Mouse (Mus musculus) limb, embryonic 13.5 days (tissue): ENCODE measurements around the gene Invs. TPM values are rescaled to one million over a fixed set of nuclear protein-coding genes. Genes with fewer than 3 reads are reported as not detected.

Experiments used
- ATAC-seq: fragments of 200-750 bp; cut with Nextera tagmentation; 2 replicates; pipeline ENCODE4 v1.8.0; 2017; ENCODE audit warnings: low read depth, moderate number of reproducible peaks, moderate TSS enrichment; ENCODE audit not compliant: low FRiP score
- H3K27ac ChIP-seq: fragments of 300-500 bp; sonication (generic); 2 replicates; pipeline ENCODE4 v1.5.1; 2015; ENCODE audit warnings: inconsistent platforms, mild to moderate bottlenecking, moderate library complexity
- H3K27me3 ChIP-seq: fragments of 300-500 bp; sonication (generic); 2 replicates; pipeline ENCODE4 v1.6.1; 2015; ENCODE audit warnings: mild to moderate bottlenecking, inconsistent platforms
- H3K36me3 ChIP-seq: fragments of 300-500 bp; sonication (generic); 2 replicates; pipeline ENCODE4 v1.6.1; 2015; ENCODE audit warnings: inconsistent platforms, mild to moderate bottlenecking, moderate library complexity
- H3K4me1 ChIP-seq: fragments of 300-500 bp; sonication (generic); 2 replicates; pipeline ENCODE4 v1.6.1; 2015; ENCODE audit warnings: inconsistent platforms
- H3K4me2 ChIP-seq: fragments of 300-500 bp; sonication (generic); replicated peaks from 2 replicates; pipeline ENCODE4 v1.6.1; 2015; ENCODE audit warnings: inconsistent platforms, mild to moderate bottlenecking, moderate library complexity
- H3K4me3 ChIP-seq: fragments of 300-500 bp; sonication (generic); 2 replicates; pipeline ENCODE4 v1.5.1; 2015; ENCODE audit warnings: moderate library complexity, mild to moderate bottlenecking, inconsistent platforms
- H3K9ac ChIP-seq: fragments of 300-500 bp; sonication (generic); 2 replicates; pipeline ENCODE4 v1.6.1; 2015; ENCODE audit warnings: mild to moderate bottlenecking, inconsistent platforms
- H3K9me3 ChIP-seq: fragments of 300-500 bp; sonication (generic); 2 replicates; pipeline ENCODE4 v1.6.1; 2016; ENCODE audit warnings: inconsistent platforms
- WGBS: fragments of 180-500 bp; shearing (Covaris S2); methylation state at CpG from one replicate; pipeline ENCODE4 v1.1.7; 2015; 5-methylcytosine and 5-hydroxymethylcytosine counted together
- polyA plus RNA-seq: library from polyadenylated mRNA; unstranded; fragments of >200 nt; fragmentation: Nextera tagmentation; extraction: Ambion mirVana; gene quantifications from 2 replicates; pipeline ENCODE4 v1.2.1, GENCODE M21; 2015

Gene Invs
- polyA plus RNA-seq, 1 experiment from 2014 or later, result 12.7 TPM

DNA sequence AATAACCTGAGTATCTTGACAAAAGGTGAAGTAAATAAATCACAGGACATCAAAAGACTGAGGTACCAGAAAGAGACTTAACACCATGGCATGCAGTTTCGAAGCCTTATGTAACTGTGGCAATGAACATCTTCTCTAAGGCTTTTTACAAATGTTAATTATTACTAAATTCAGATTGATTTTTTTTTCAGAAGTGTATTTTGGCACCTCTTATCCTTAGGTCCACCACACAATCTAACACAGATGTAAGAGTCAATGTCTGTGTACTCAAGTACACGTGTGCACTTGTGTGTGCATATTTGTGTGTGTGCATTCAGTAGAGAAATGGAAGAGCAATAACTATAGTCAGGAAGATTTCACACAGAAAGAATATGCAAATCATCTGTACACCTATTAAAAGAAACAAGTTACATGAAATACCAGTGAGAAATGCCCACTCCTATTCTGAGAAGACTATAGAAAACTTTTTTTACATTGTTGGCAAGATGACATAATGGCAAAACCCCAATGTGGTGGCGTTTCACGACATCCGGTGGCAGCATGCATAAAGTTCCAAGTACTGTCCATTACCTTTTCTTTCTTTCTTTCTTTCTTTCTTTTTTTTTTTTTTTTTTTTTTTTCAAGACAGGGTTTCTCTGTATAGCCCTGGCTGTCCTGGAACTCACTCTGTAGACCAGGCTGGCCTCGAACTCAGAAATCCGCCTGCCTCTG is 6.3 kb upstream of the Invs start:
- no peak overlapping the region for H3K27ac ChIP-seq
- WGBS, result 95% methylated on average over 7 of the region's 7 CpGs

GRCm38 (mm10) chr4:48275736-48276135 is 3.8 kb upstream of the Invs start:
- Histone ChIP-seq H3K4me1 (peaks cover 11% of the 10 kb centered on the region), H3K9me3 (no peaks in the 10 kb centered on the region; the same call in 1 of the 2 replicates), H3K4me3 (no peak overlapping the region), H3K9ac (no peak overlapping the region), H3K27ac (no peak overlapping the region), H3K27me3 (no peaks in the 10 kb centered on the region), H3K4me2 (no peak overlapping the region), H3K36me3 (peaks cover 3% of the 10 kb centered on the region; the same call in 1 of the 2 replicates)
- ATAC-seq, result no peak
- WGBS, result 63% methylated on average over 3 of the region's 3 CpGs

More for the DNA sequence above, 6.3 kb upstream of the Invs start:
- Histone ChIP-seq H3K4me1 (peaks cover under 1% of the 10 kb centered on the region), H3K4me2 (no peak overlapping the region), H3K9me3 (no peaks in the 10 kb centered on the region; the same call in 1 of the 2 replicates), H3K9ac (no peak overlapping the region), H3K36me3 (peaks cover 3% of the 10 kb centered on the region; the same call in 1 of the 2 replicates), H3K4me3 (no peak overlapping the region), H3K27me3 (no peaks in the 10 kb centered on the region)
- no peak for ATAC-seq

GRCm38 (mm10) chr4:48277011-48277410 is 2.5 kb upstream of the Invs start:
- H3K9ac ChIP-seq, result no peak overlapping the region
- no peaks in the 10 kb centered on the region; the same call in 1 of the 2 replicates for H3K9me3 ChIP-seq
- no peak overlapping the region for H3K4me2 ChIP-seq
- peaks cover 11% of the 10 kb centered on the region for H3K4me1 ChIP-seq
- no peak for ATAC-seq
- H3K4me3 ChIP-seq, result no peak overlapping the region
- H3K27ac ChIP-seq, result no peak overlapping the region
- no peaks in the 10 kb centered on the region for H3K27me3 ChIP-seq
- 82% methylated on average over 3 of the region's 3 CpGs for whole genome bisulfite sequencing
- H3K36me3 ChIP-seq, result peaks cover 3% of the 10 kb centered on the region; the same call in 1 of the 2 replicates

DNA sequence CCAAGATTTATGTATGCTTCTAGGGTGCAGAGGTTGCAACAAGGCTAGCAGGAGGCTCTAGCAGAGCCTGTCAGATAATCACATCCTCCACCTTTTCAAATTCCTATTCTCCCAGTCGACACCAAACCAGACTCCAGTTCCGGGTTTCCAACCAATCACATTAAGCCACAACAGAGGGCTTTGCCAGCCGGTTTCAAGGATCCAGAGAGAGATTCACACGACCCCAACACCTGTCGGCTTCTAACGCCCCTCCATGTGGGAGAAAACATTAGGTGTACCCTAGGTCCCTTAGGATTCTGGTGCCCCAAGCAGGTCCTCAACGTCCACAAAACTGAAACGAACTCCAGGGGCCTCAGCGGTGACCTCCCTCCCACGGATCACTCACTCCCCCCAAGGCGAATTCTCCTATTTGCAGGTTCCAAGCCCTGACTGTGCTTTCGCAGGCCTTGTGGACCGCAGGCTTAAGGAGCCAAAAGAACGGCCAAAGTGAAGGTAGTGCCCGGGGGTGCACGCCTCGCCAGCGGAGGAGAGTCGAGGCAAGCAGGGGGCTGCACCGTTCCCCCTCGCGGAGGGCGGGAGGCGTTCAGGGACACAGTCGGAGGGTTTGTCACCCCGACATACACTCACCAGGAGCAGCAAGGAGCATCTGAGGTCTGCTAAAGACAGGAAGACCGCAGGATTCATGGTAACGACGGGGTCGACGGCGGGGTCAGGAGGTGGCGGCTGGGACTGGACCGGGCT is 633 bp upstream of the Invs start:
- H3K4me1 ChIP-seq, result peaks cover 11% of the 10 kb centered on the region
- H3K9me3 ChIP-seq, result no peaks in the 10 kb centered on the region; the same call in 1 of the 2 replicates
- peak overlapping the region; percentile 98 for H3K4me3 ChIP-seq
- peak overlapping the region; percentile 88 for H3K4me2 ChIP-seq
- ATAC-seq, result peak; percentile 59; the same call in 1 of the 2 replicates
- under 1% methylated on average over 34 of the region's 34 CpGs for WGBS
- H3K27ac ChIP-seq, result peak overlapping the region; percentile 33; the same call in 1 of the 2 replicates
- H3K36me3 ChIP-seq, result peaks cover 7% of the 10 kb centered on the region; the same call in 1 of the 2 replicates
- H3K9ac ChIP-seq, result peak overlapping the region; percentile 95
- no peaks in the 10 kb centered on the region for H3K27me3 ChIP-seq

- H3K27ac ChIP-seq, result no peak overlapping the region
- no peaks in the 10 kb centered on the region for H3K27me3 ChIP-seq
- H3K9ac ChIP-seq, result no peak overlapping the region
- H3K9me3 ChIP-seq, result no peaks in the 10 kb centered on the region
- peaks cover 10% of the 10 kb centered on the region for H3K36me3 ChIP-seq
- peaks cover 11% of the 10 kb centered on the region for H3K4me1 ChIP-seq
- no peak overlapping the region for H3K4me2 ChIP-seq
- 91% methylated on average over 1 of the region's 1 CpGs for WGBS
- ATAC-seq, result no peak
- no peak overlapping the region for H3K4me3 ChIP-seq
These were observed 1.6 kb downstream of the Invs start for GRCm38 (mm10) chr4:48281121-48281520.

GRCm38 (mm10) chr4:48287086-48287757 is 7.7 kb downstream of the Invs start:
- Histone ChIP-seq H3K4me3 (no peak overlapping the region), H3K36me3 (peaks cover 35% of the 10 kb centered on the region), H3K27ac (no peak overlapping the region), H3K4me1 (no peaks in the 10 kb centered on the region), H3K27me3 (no peaks in the 10 kb centered on the region), H3K9me3 (no peaks in the 10 kb centered on the region), H3K9ac (no peak overlapping the region), H3K4me2 (no peak overlapping the region)
- ATAC-seq, result no peak
- WGBS, result 84% methylated on average over 5 of the region's 5 CpGs

DNA sequence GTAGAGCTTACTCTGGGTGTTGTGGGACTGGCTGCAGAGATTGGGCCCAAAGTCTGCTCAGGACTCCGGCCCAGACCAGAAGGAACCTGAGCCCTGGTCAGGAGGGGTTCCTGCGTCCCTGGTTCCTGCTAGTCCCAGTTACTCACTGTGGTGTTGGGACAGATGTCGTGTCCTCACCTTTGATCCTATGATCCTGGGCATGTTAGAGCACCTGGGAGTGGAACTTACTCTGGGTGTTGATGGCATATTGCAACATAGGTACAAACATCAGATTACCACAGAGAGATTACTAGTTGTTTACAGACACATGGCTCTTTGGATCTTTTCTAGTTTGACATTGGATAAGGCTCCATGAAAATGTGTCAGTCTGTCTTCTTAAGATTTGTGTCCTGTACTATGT is 35.3 kb downstream of the Invs start:
- Histone ChIP-seq H3K27me3 (no peaks in the 10 kb centered on the region), H3K9ac (no peak overlapping the region), H3K4me1 (no peaks in the 10 kb centered on the region), H3K27ac (no peak overlapping the region), H3K4me2 (no peak overlapping the region), H3K9me3 (no peaks in the 10 kb centered on the region), H3K4me3 (no peak overlapping the region), H3K36me3 (peaks cover 6% of the 10 kb centered on the region)
- ATAC-seq, result no peak
- WGBS, result 89% methylated on average over 3 of the region's 3 CpGs

DNA sequence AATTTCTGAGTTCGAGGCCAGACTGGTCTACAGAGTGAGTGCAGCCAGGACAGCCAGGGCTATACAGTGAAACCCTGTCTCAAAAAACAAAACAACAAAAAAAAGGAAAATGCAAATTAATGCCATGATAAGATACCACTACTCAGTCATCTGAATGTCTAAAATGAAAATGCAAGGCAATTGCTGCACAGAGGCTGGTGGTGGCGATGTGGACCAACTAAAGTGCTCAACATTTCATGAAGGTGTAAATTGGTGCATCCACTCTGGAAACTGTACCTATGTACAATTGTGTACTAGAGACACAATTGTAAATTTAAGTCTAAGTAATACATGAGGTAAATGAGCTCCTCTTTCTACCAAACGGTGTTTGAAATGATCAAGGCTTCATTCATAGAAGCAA is 36.5 kb downstream of the Invs start:
- Histone ChIP-seq H3K36me3 (no peaks in the 10 kb centered on the region), H3K9me3 (no peaks in the 10 kb centered on the region), H3K4me3 (no peak overlapping the region), H3K27ac (no peak overlapping the region), H3K9ac (no peak overlapping the region), H3K4me1 (no peaks in the 10 kb centered on the region), H3K4me2 (no peak overlapping the region), H3K27me3 (no peaks in the 10 kb centered on the region)
- WGBS, result 89% methylated on average over 3 of the region's 3 CpGs
- ATAC-seq, result no peak

DNA sequence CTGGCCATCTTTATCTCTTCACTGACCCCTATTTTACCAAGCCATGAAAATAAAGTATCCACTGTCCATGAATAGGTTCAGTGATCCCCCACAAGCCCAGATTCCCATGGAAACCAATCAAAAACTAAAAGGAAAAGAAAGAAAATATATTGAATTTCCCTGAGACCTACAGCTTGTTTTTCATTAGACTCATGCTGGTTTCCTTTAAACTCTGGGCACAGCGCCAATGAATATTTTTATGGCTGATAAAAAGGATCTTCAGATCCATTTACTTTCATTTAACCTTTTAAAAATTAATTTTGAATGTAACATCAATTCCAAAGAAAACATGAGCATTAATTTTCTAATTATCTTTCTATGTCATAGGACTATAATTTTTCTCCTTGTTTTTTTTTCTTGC is 41.7 kb downstream of the Invs start:
- no peak for ATAC-seq
- 74% methylated on average over 1 of the region's 1 CpGs for WGBS

GRCm38 (mm10) chr4:48322095-48322494 is 42.5 kb downstream of the Invs start:
- Histone ChIP-seq H3K4me1 (no peaks in the 10 kb centered on the region), H3K4me2 (no peak overlapping the region), H3K36me3 (no peaks in the 10 kb centered on the region), H3K4me3 (no peak overlapping the region), H3K27me3 (no peaks in the 10 kb centered on the region), H3K9me3 (no peaks in the 10 kb centered on the region), H3K9ac (no peak overlapping the region), H3K27ac (no peak overlapping the region)
- WGBS, result 81% methylated on average over 1 of the region's 1 CpGs
- no peak for ATAC-seq

More for the DNA sequence above, 41.7 kb downstream of the Invs start:
- Histone ChIP-seq H3K9me3 (no peaks in the 10 kb centered on the region), H3K9ac (no peak overlapping the region), H3K4me3 (no peak overlapping the region), H3K27ac (no peak overlapping the region), H3K4me1 (no peaks in the 10 kb centered on the region), H3K36me3 (no peaks in the 10 kb centered on the region), H3K27me3 (no peaks in the 10 kb centered on the region), H3K4me2 (no peak overlapping the region)

DNA sequence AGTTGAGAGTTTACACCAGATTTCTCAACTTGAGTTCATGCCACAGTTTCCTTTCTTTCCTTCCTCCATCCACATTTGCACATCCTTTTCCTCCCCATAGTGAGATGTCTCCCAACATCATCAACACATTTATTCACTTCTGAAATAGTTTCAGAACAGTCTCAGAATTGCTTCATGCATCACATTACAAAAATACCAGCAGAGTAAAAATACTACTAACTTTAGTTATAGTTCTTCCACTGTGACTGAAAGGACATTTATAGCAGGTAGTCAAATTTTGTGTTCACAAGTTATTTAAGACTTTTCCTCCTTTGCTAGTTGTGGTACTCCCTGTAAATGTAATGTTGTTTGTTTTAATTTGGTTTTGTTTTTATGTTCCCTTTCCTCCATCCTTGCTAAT is 47.6 kb downstream of the Invs start:
- Histone ChIP-seq H3K4me1 (no peaks in the 10 kb centered on the region), H3K27me3 (no peaks in the 10 kb centered on the region), H3K36me3 (no peaks in the 10 kb centered on the region), H3K4me2 (no peak overlapping the region), H3K9me3 (no peaks in the 10 kb centered on the region), H3K27ac (no peak overlapping the region), H3K9ac (no peak overlapping the region), H3K4me3 (no peak overlapping the region)
- no peak for ATAC-seq

DNA sequence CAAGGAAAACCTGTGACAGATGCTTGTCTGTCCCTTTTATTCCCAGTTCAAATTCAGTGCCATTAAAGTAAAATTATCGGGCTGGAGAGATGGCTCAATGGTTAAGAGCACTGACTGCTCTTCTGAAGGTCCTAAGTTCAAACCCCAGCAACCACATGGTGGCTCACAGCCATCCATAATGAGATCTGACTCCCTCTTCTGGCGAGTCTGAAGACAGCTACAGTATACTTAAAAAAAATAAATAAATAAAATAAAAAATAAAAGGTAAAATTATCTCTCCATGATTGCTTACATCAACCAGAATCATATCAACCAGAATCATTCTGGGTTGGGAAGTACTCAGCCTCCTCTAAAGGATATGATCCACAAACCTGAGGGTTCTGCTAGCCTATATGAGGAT is 48.5 kb downstream of the Invs start:
- Histone ChIP-seq H3K27ac (no peak overlapping the region), H3K9ac (no peak overlapping the region), H3K27me3 (no peaks in the 10 kb centered on the region), H3K4me3 (no peak overlapping the region), H3K4me1 (no peaks in the 10 kb centered on the region), H3K9me3 (no peaks in the 10 kb centered on the region), H3K36me3 (no peaks in the 10 kb centered on the region), H3K4me2 (no peak overlapping the region)
- WGBS, result 55% methylated on average over 2 of the region's 2 CpGs
- no peak for ATAC-seq
